Mouse (Mus musculus) MEL (cell line): ENCODE data around the gene Nudt19.

Experiments used
- BHLHE40 ChIP-seq: IDR thresholded peaks from 2 replicates; pipeline ENCODE4 v1.6.1; 2012; ENCODE audit warnings: low read depth, mild to moderate bottlenecking, inconsistent platforms, low read length, improper control_type of control experiment, borderline replicate concordance
- CTCF ChIP-seq, 3 experiments: IDR thresholded peaks in 2 of 3; conservative IDR thresholded peaks in 1 of 3; 2 replicates each; pipeline ENCODE4 v1.5.1; 2011 to 2012; ENCODE audit warnings: low read length in 3 of 3, low read depth in 2 of 3, mild to moderate bottlenecking in 2 of 3, improper control_type of control experiment in 1 of 3, inconsistent platforms in 1 of 3, mixed read lengths in 1 of 3, moderate library complexity in 1 of 3; ENCODE audit not compliant: control insufficient read depth in 1 of 3, insufficient read depth in 1 of 3, poor library complexity in 1 of 3, severe bottlenecking in 1 of 3
- GATA1 ChIP-seq: IDR thresholded peaks from 2 replicates; pipeline ENCODE4 v1.6.1; 2011; ENCODE audit warnings: low read depth, low read length, improper control_type of control experiment
- MEF2A ChIP-seq: IDR thresholded peaks from 2 replicates; pipeline ENCODE4 v1.6.1; 2014; ENCODE audit warnings: low read depth, mild to moderate bottlenecking, inconsistent platforms, low read length, improper control_type of control experiment; ENCODE audit not compliant: poor library complexity, insufficient replicate concordance, severe bottlenecking; ENCODE audit errors: extremely low read depth
- NRF1 ChIP-seq: IDR thresholded peaks from 2 replicates; pipeline ENCODE4 v1.6.1; 2014; ENCODE audit warnings: low read depth, mild to moderate bottlenecking, inconsistent platforms, low read length, improper control_type of control experiment, moderate library complexity; ENCODE audit not compliant: poor library complexity, insufficient read depth, severe bottlenecking
- POLR2A ChIP-seq, 2 experiments: IDR thresholded peaks; 2 replicates each; pipeline ENCODE4 v1.6.1; 2011 to 2012; ENCODE audit warnings: low read length in 2 of 2, mild to moderate bottlenecking in 2 of 2, control low read depth in 1 of 2, improper control_type of control experiment in 1 of 2, low read depth in 1 of 2, moderate library complexity in 1 of 2; ENCODE audit not compliant: control insufficient read depth in 1 of 2, insufficient read depth in 1 of 2, poor library complexity in 1 of 2
- POLR2AphosphoS2 ChIP-seq: IDR thresholded peaks from 2 replicates; pipeline ENCODE4 v1.6.1; 2011; ENCODE audit warnings: low read length, improper control_type of control experiment
- TCF12 ChIP-seq: IDR thresholded peaks from 2 replicates; pipeline ENCODE4 v1.6.1; 2014; ENCODE audit warnings: low read depth, mild to moderate bottlenecking, inconsistent platforms, low read length, improper control_type of control experiment, moderate library complexity
- UBTF ChIP-seq: IDR thresholded peaks from 2 replicates; pipeline ENCODE4 v1.6.1; 2012; ENCODE audit warnings: low read depth, mild to moderate bottlenecking, inconsistent platforms, low read length, improper control_type of control experiment, moderate library complexity, borderline replicate concordance; ENCODE audit not compliant: insufficient read depth
- USF1 ChIP-seq: IDR thresholded peaks from 2 replicates; pipeline ENCODE4 v1.6.1; 2014; ENCODE audit warnings: low read depth, mild to moderate bottlenecking, inconsistent platforms, low read length, improper control_type of control experiment, moderate library complexity
- ZNF384 ChIP-seq: IDR thresholded peaks from 2 replicates; pipeline ENCODE4 v1.6.1; 2012; ENCODE audit warnings: low read depth, mild to moderate bottlenecking, inconsistent platforms, low read length, improper control_type of control experiment

DNA sequence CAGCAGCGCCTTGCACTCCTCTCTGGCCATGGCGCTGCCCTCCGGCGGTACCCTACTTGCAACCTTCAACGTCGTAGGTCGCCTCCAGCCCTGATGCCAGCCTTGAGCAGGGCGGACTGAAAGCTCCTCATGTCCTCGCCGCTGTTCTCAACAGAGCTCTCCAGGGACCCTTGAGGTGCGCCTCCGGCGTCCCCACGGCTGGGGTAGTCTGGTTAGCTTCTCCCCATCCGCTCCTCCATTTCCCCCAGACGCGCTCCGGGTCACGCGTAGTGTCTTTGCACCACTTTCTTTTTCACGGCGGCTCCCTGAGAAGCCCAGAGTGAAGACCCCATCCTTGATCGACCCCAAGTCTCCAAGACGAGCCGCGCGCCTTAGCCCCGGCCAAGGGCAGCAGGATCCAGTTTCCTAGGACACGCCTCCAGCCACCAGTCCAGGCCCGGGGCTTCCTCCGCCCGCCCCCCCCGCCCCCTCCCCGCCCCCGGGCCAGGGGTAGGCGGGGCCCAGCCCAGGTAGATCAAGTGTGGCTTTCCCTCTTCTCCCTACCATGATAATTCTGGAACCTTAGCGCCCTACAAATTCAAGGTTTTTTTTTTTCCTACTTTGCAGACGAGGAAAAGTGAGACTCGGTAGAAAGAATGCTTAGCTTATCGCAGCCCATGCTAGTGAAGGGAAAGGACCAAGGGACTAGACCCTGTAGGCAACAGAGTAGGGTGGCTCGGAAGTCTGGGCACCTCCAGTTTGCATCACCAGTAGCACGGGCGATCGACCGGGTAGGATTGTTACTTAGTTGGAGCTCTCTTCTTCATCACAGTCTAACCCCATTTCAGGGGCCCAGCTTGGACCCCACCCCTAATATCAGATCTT lies 29.3 kb upstream of the Nudt19 start, which contains the start of gene Rgs9bp:
- TF ChIP-seq UBTF (no peak), BHLHE40 (no peak), POLR2AphosphoS2 (no peak; the same call in 1 of the 2 replicates), POLR2A (IDR thresholded peaks at IDR 0.05; ENCODE audit: control insufficient read depth in 1 of 2, insufficient read depth in 1 of 2, low read depth in 1 of 2, low read length in 2 of 2, poor library complexity in 1 of 2) (no peak; a peak in 1 of 4 replicates), GATA1 (0 out of 2 replicates have a peak, but pooled peaks have one; percentile 22), CTCF (IDR thresholded peaks at IDR 0.05 in 2 of 3, conservative IDR thresholded peaks at IDR 0.05 in 1 of 3; ENCODE audit: control insufficient read depth in 1 of 3, insufficient read depth in 1 of 3, low read depth in 2 of 3, low read length in 3 of 3, poor library complexity in 1 of 3, severe bottlenecking in 1 of 3) (no peak), NRF1 (no peak), USF1 (no peak), TCF12 (no peak), ZNF384 (no peak), MEF2A (no peak)
